Mouse (Mus musculus) activated CD4-positive, CD25-positive, alpha-beta regulatory T cell, adult 9 weeks (primary cell): ENCODE results near the gene Ntf3. TPM values are rescaled to one million over a fixed set of nuclear protein-coding genes. Genes with fewer than 3 reads are reported as not detected.

Experiments used
- polyA plus RNA-seq: library from polyadenylated mRNA; unstranded; fragments of 100-300 nt; shearing (Covaris generic); gene quantifications from one replicate; pipeline ENCODE4 v1.2.1, GENCODE M21; 2017

The Ntf3 gene
- polyA plus RNA-seq: not detected

GRCm38 (mm10) chr6:126166548-126167207, at the start of gene Ntf3:
Ntf3 (minus strand) TSS chr6:126166910.

